Mouse (Mus musculus): ENCODE measurements at regions not wholly inside any gene's neighbourhood (a gene's known extent, or its start where the extent isn't known, plus 50 kb on each side); places are given as distances from the start of the nearest gene placed in this dataset.

DNA sequence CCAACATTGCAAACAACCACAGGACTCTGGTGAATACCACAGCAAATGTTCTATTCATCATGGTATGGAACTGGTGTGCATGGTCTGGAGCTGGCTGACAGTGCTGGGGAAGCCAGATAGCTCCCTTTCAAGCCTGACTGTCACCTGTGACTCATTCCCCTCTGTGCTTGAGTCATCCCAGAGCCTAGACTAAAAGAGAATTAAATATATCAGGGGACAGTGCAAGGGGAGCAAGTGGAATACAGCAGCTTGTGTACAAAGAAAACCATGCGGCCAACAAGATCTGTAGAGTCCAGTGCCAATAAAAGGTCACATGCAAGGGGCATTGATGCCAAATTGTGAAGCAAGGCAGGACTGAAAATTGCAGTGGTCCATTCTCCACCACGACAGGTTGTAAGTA, 117.7 kb downstream of the Pah start:
- ATAC-seq (replicated peaks in 1 of 2; ENCODE audit: insufficient read depth in 1 of 2, low FRiP score in 2 of 2, low TSS enrichment in 1 of 2, low read depth in 1 of 2, poor library complexity in 2 of 2, severe bottlenecking in 2 of 2) = no peak

- ATAC-seq (replicated peaks in 1 of 2; ENCODE audit: insufficient read depth in 1 of 2, low FRiP score in 2 of 2, low TSS enrichment in 1 of 2, low read depth in 1 of 2, poor library complexity in 2 of 2, severe bottlenecking in 2 of 2) = no peak
These were observed 127.5 kb downstream of the Pah start for GRCm38 (mm10) chr10:87649091-87649490.

- ATAC-seq (replicated peaks in 1 of 2; ENCODE audit: insufficient read depth in 1 of 2, low FRiP score in 2 of 2, low TSS enrichment in 1 of 2, low read depth in 1 of 2, poor library complexity in 2 of 2, severe bottlenecking in 2 of 2) = no peak
These were observed 130.6 kb downstream of the Pah start for GRCm38 (mm10) chr10:87652139-87652740.

GRCm38 (mm10) chr10:87654112-87654511, 132.5 kb downstream of the Pah start:
- ATAC-seq (replicated peaks in 1 of 2; ENCODE audit: insufficient read depth in 1 of 2, low FRiP score in 2 of 2, low TSS enrichment in 1 of 2, low read depth in 1 of 2, poor library complexity in 2 of 2, severe bottlenecking in 2 of 2) = no peak

DNA sequence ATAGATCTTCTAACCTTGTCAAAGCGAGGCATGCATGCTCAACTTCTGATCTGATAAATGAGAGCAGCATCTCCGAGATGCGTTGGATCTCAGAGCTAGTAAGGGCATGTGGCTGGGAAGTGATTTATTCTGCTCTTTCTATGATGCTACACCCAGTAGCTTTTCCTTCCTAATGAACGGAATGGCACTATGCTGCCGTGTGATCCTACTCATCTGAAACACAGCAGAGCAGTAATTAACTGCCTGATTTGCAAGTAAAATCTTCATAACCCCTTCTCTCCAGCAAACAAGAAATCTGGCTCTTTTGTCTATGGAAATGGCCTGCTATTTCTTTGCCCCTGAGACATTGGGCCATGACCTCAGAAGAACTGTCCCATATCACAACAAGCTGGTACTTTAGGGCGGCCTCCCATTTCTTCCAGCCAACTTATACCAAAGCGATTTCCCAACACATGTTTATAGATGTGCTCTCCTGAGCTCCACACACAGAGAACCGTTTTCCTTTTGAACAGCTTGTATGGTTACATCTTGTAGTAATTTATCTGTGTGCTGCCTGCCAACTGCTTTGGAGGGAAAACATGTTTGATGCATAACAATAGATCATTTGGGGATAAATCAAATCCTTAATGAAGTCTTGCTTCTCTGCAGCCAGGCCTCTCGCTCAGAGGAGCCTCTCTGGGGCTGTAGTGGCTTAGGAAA, 144.6 kb downstream of the Pah start:
- ATAC-seq (replicated peaks in 1 of 2; ENCODE audit: insufficient read depth in 1 of 2, low FRiP score in 2 of 2, low TSS enrichment in 1 of 2, low read depth in 1 of 2, poor library complexity in 2 of 2, severe bottlenecking in 2 of 2) = no peak

- no peak for ATAC-seq (replicated peaks in 1 of 2; ENCODE audit: insufficient read depth in 1 of 2, low FRiP score in 2 of 2, low TSS enrichment in 1 of 2, low read depth in 1 of 2, poor library complexity in 2 of 2, severe bottlenecking in 2 of 2)
These were observed 145.3 kb downstream of the Pah start for GRCm38 (mm10) chr10:87666719-87667387.

GRCm38 (mm10) chr10:87667651-87668140, 146.1 kb downstream of the Pah start:
- ATAC-seq (replicated peaks in 1 of 2; ENCODE audit: insufficient read depth in 1 of 2, low FRiP score in 2 of 2, low TSS enrichment in 1 of 2, low read depth in 1 of 2, poor library complexity in 2 of 2, severe bottlenecking in 2 of 2) = no peak

DNA sequence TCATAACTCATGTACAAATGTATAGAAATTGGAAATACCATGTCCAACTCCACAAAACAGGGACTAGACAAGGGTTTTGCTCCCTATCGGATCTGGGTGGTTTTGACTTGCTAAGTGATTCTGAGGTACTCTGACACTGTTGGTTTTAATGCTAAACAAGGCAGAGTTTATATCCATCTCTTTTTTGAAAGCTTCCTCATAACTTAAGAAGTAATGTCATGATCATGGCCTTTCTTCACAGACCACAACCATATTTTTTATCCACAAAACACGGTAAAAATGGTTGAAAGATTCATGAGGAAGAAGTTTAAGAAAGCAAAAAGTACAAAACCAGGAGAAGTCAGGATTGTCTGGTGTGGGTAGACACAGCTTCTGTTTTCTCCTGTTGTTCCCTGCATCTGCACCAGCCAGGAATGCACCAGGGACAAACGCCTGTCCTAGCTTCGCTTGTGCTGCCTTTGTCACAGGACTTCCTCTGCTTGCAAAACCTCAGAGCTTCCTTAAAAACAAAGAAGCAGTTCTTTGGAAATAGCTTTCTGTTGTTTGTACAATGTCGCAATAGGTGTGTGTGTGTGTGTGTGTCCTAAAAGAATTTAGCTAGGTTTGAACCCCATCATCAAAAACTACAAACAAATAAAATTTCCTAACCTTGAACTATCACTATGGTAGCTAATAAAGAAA, 153.3 kb downstream of the Pah start:
- ATAC-seq (replicated peaks in 1 of 2; ENCODE audit: insufficient read depth in 1 of 2, low FRiP score in 2 of 2, low TSS enrichment in 1 of 2, low read depth in 1 of 2, poor library complexity in 2 of 2, severe bottlenecking in 2 of 2) = peak; percentile 56 to 80; a peak in 1 of 4 replicates

- no peak for ATAC-seq (replicated peaks in 1 of 2; ENCODE audit: insufficient read depth in 1 of 2, low FRiP score in 2 of 2, low TSS enrichment in 1 of 2, low read depth in 1 of 2, poor library complexity in 2 of 2, severe bottlenecking in 2 of 2)
These were observed 154.6 kb downstream of the Pah start for GRCm38 (mm10) chr10:87676041-87676672.

GRCm38 (mm10) chr10:87678984-87679383, 157.4 kb downstream of the Pah start:
- ATAC-seq (replicated peaks in 1 of 2; ENCODE audit: insufficient read depth in 1 of 2, low FRiP score in 2 of 2, low TSS enrichment in 1 of 2, low read depth in 1 of 2, poor library complexity in 2 of 2, severe bottlenecking in 2 of 2) = no peak

- no peak for ATAC-seq (replicated peaks in 1 of 2; ENCODE audit: insufficient read depth in 1 of 2, low FRiP score in 2 of 2, low TSS enrichment in 1 of 2, low read depth in 1 of 2, poor library complexity in 2 of 2, severe bottlenecking in 2 of 2)
These were observed 164.7 kb downstream of the Pah start for GRCm38 (mm10) chr10:87686311-87686710.

- no peak for ATAC-seq (replicated peaks in 1 of 2; ENCODE audit: insufficient read depth in 1 of 2, low FRiP score in 2 of 2, low TSS enrichment in 1 of 2, low read depth in 1 of 2, poor library complexity in 2 of 2, severe bottlenecking in 2 of 2)
These were observed 165.2 kb downstream of the Pah start for GRCm38 (mm10) chr10:87686785-87687184.

GRCm38 (mm10) chr10:87687844-87688243, 166.2 kb downstream of the Pah start:
- ATAC-seq (replicated peaks in 1 of 2; ENCODE audit: insufficient read depth in 1 of 2, low FRiP score in 2 of 2, low TSS enrichment in 1 of 2, low read depth in 1 of 2, poor library complexity in 2 of 2, severe bottlenecking in 2 of 2) = no peak

GRCm38 (mm10) chr10:87690831-87691230, 167.2 kb upstream of the Igf1 start:
- ATAC-seq (replicated peaks in 1 of 2; ENCODE audit: insufficient read depth in 1 of 2, low FRiP score in 2 of 2, low TSS enrichment in 1 of 2, low read depth in 1 of 2, poor library complexity in 2 of 2, severe bottlenecking in 2 of 2) = no peak

DNA sequence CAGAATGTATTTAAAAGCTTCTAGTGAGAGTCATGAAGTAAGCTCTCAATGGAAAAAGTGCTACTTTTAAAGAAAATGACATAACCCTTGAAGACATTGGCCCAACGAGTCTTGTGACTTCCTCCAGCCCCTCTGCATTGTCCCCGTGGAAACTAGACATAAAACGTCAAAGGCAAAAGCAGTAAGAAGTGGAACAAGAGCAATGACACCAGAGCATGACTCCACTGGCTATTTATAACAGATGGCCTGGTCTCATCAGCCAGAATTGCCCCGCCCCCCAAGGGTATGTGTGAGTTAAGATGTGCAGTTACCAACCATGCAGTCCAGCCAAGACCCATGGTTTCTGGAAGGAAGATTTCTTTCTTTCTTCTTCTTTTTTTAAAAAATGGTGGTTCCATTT, 161.6 kb upstream of the Igf1 start:
- ATAC-seq (replicated peaks in 1 of 2; ENCODE audit: insufficient read depth in 1 of 2, low FRiP score in 2 of 2, low TSS enrichment in 1 of 2, low read depth in 1 of 2, poor library complexity in 2 of 2, severe bottlenecking in 2 of 2) = no peak; a peak in 1 of 4 replicates

DNA sequence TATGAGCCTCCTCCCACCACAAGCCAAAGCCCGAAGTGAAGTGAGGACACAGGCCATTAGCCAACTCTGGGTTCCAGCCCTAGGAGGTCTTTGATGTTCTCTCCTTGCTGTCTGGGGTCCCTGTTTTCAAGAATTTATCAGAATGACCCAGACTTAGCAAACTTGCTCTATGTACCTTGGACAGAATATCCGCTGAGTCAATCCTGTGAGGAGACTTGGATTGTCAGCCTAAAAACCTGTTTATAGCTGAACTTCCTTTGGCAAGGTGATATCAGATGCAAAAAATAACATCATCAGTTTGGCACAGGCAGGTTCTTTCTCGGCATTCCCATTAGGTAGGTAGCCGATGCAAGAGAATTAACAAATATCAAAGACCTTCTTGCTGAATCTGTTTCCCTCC, 146.9 kb upstream of the Igf1 start:
- no peak for ATAC-seq (replicated peaks in 1 of 2; ENCODE audit: insufficient read depth in 1 of 2, low FRiP score in 2 of 2, low TSS enrichment in 1 of 2, low read depth in 1 of 2, poor library complexity in 2 of 2, severe bottlenecking in 2 of 2)

- no peak for ATAC-seq (replicated peaks in 1 of 2; ENCODE audit: insufficient read depth in 1 of 2, low FRiP score in 2 of 2, low TSS enrichment in 1 of 2, low read depth in 1 of 2, poor library complexity in 2 of 2, severe bottlenecking in 2 of 2)
These were observed 146.3 kb upstream of the Igf1 start for GRCm38 (mm10) chr10:87711798-87712197.

All from hematopoietic stem cell, adult 5-6 weeks (primary cell).